Mouse (Mus musculus) MEL (cell line): ENCODE measurements around the gene Ldhc. TPM values are rescaled to one million over a fixed set of nuclear protein-coding genes. Genes with fewer than 3 reads are reported as not detected.

Experiments
- DNase-seq: peaks from one replicate; pipeline ENCODE4 v3.0.0; 2011; ENCODE audit warnings: low read depth, low spot score
- H3K27ac ChIP-seq: 2 replicates; pipeline ENCODE4 v1.5.1; 2012; ENCODE audit warnings: low read depth, mild to moderate bottlenecking, control low read depth, low read length, moderate library complexity; ENCODE audit not compliant: control insufficient read depth
- H3K27me3 ChIP-seq, 2 experiments: fragments of 150-350 bp in 1 of 2; sonication (generic) in 1 of 2; 2 replicates each; pipeline ENCODE4 v1.6.1; 2012; ENCODE audit warnings: low read length in 2 of 2, mild to moderate bottlenecking in 2 of 2, improper control_type of control experiment in 1 of 2, moderate library complexity in 1 of 2; ENCODE audit not compliant: insufficient read depth in 2 of 2, control insufficient read depth in 1 of 2
- H3K36me3 ChIP-seq, 2 experiments: 2 replicates each; pipeline ENCODE4 v1.6.1; 2012 to 2014; ENCODE audit warnings: low read length in 2 of 2, improper control_type of control experiment in 1 of 2, inconsistent platforms in 1 of 2, mild to moderate bottlenecking in 1 of 2; ENCODE audit not compliant: insufficient read depth in 2 of 2, control insufficient read depth in 1 of 2
- H3K4me1 ChIP-seq, 2 experiments: fragments of 150-350 bp in 1 of 2; sonication (generic) in 1 of 2; 2 replicates each; pipeline ENCODE4 v1.6.1; 2012; ENCODE audit warnings: low read length in 2 of 2, improper control_type of control experiment in 1 of 2, mild to moderate bottlenecking in 1 of 2; ENCODE audit not compliant: insufficient read depth in 2 of 2, control insufficient read depth in 1 of 2
- H3K4me3 ChIP-seq, 2 experiments: fragments of 150-350 bp in 1 of 2; sonication (generic) in 1 of 2; 2 replicates each; pipeline ENCODE4 v1.5.1; 2012; ENCODE audit warnings: low read depth in 2 of 2, low read length in 2 of 2, mild to moderate bottlenecking in 2 of 2, moderate library complexity in 2 of 2, control low read depth in 1 of 2, improper control_type of control experiment in 1 of 2; ENCODE audit not compliant: control insufficient read depth in 1 of 2, insufficient read depth in 1 of 2
- H3K79me2 ChIP-seq: 2 replicates; pipeline ENCODE4 v1.6.1; 2012; ENCODE audit warnings: mild to moderate bottlenecking, low read length, moderate library complexity; ENCODE audit not compliant: control insufficient read depth, poor library complexity, insufficient read depth
- H3K9ac ChIP-seq: 2 replicates; pipeline ENCODE4 v1.6.1; 2012; ENCODE audit warnings: low read depth, mild to moderate bottlenecking, control low read depth, low read length, moderate library complexity; ENCODE audit not compliant: control insufficient read depth, poor library complexity, severe bottlenecking
- H3K9me3 ChIP-seq: fragments of 150-350 bp; sonication (generic); replicated peaks from 2 replicates; pipeline ENCODE4 v1.6.1; 2012; ENCODE audit warnings: mild to moderate bottlenecking, low read length, improper control_type of control experiment, moderate library complexity; ENCODE audit not compliant: insufficient read depth
- CHD1 ChIP-seq: IDR thresholded peaks from 2 replicates; pipeline ENCODE4 v1.6.1; 2012; ENCODE audit warnings: low read depth, mild to moderate bottlenecking, inconsistent platforms, low read length, improper control_type of control experiment
- CTCF ChIP-seq, 3 experiments: IDR thresholded peaks in 2 of 3; conservative IDR thresholded peaks in 1 of 3; 2 replicates each; pipeline ENCODE4 v1.5.1; 2011 to 2012; ENCODE audit warnings: low read length in 3 of 3, low read depth in 2 of 3, mild to moderate bottlenecking in 2 of 3, improper control_type of control experiment in 1 of 3, inconsistent platforms in 1 of 3, mixed read lengths in 1 of 3, moderate library complexity in 1 of 3; ENCODE audit not compliant: control insufficient read depth in 1 of 3, insufficient read depth in 1 of 3, poor library complexity in 1 of 3, severe bottlenecking in 1 of 3
- GABPA ChIP-seq: IDR thresholded peaks from 2 replicates; pipeline ENCODE4 v1.6.1; 2012; ENCODE audit warnings: low read depth, mild to moderate bottlenecking, inconsistent platforms, low read length, improper control_type of control experiment, moderate library complexity
- JUND ChIP-seq: IDR thresholded peaks from 2 replicates; pipeline ENCODE4 v1.6.1; 2011; ENCODE audit warnings: low read depth, mild to moderate bottlenecking, improper control_type of control experiment, low read length
- KAT2A ChIP-seq: conservative IDR thresholded peaks from 2 replicates; pipeline ENCODE4 v1.6.1; 2012; ENCODE audit warnings: low read depth, low read length, improper control_type of control experiment, inconsistent platforms
- MAX ChIP-seq: IDR thresholded peaks from 2 replicates; pipeline ENCODE4 v1.6.1; 2011; ENCODE audit warnings: low read length, improper control_type of control experiment
- MEF2A ChIP-seq: IDR thresholded peaks from 2 replicates; pipeline ENCODE4 v1.6.1; 2014; ENCODE audit warnings: low read depth, mild to moderate bottlenecking, inconsistent platforms, low read length, improper control_type of control experiment; ENCODE audit not compliant: poor library complexity, insufficient replicate concordance, severe bottlenecking; ENCODE audit errors: extremely low read depth
- MXI1 ChIP-seq: IDR thresholded peaks from 2 replicates; pipeline ENCODE4 v1.6.1; 2011; ENCODE audit warnings: mild to moderate bottlenecking, low read depth, low read length, improper control_type of control experiment
- NELFE ChIP-seq: IDR thresholded peaks from 2 replicates; pipeline ENCODE4 v1.6.1; 2011; ENCODE audit warnings: low read depth, low read length, improper control_type of control experiment
- NRF1 ChIP-seq: IDR thresholded peaks from 2 replicates; pipeline ENCODE4 v1.6.1; 2014; ENCODE audit warnings: low read depth, mild to moderate bottlenecking, inconsistent platforms, low read length, improper control_type of control experiment, moderate library complexity; ENCODE audit not compliant: poor library complexity, insufficient read depth, severe bottlenecking
- POLR2AphosphoS2 ChIP-seq: IDR thresholded peaks from 2 replicates; pipeline ENCODE4 v1.6.1; 2011; ENCODE audit warnings: low read length, improper control_type of control experiment
- POLR2AphosphoS5 ChIP-seq: IDR thresholded peaks from 2 replicates; pipeline ENCODE4 v1.6.1; 2012; ENCODE audit warnings: low read depth, borderline replicate concordance, mild to moderate bottlenecking, inconsistent platforms, low read length, moderate library complexity, mixed read lengths
- SIN3A ChIP-seq: IDR thresholded peaks from 2 replicates; pipeline ENCODE4 v1.6.1; 2012; ENCODE audit warnings: low read length, improper control_type of control experiment, inconsistent platforms
- SMC3 ChIP-seq: IDR thresholded peaks from 2 replicates; pipeline ENCODE4 v1.6.1; 2011; ENCODE audit warnings: low read depth, low read length, improper control_type of control experiment
- TAL1 ChIP-seq: IDR thresholded peaks from 2 replicates; pipeline ENCODE4 v1.6.1; 2012; ENCODE audit warnings: mild to moderate bottlenecking, inconsistent platforms, low read length, moderate library complexity, mixed read lengths
- TBP ChIP-seq: IDR thresholded peaks from 2 replicates; pipeline ENCODE4 v1.8.0; 2011; ENCODE audit warnings: low read depth, low read length, improper control_type of control experiment
- TCF12 ChIP-seq: IDR thresholded peaks from 2 replicates; pipeline ENCODE4 v1.6.1; 2014; ENCODE audit warnings: low read depth, mild to moderate bottlenecking, inconsistent platforms, low read length, improper control_type of control experiment, moderate library complexity
- USF2 ChIP-seq, 2 experiments: IDR thresholded peaks; 2 replicates each; pipeline ENCODE4 v1.6.1; 2011 to 2012; ENCODE audit warnings: improper control_type of control experiment in 2 of 2, low read length in 2 of 2, borderline replicate concordance in 1 of 2, inconsistent platforms in 1 of 2, low read depth in 1 of 2, mild to moderate bottlenecking in 1 of 2; ENCODE audit not compliant: insufficient read depth in 1 of 2
- ZKSCAN1 ChIP-seq: IDR thresholded peaks from 2 replicates; pipeline ENCODE4 v1.6.1; 2012; ENCODE audit warnings: low read depth, mild to moderate bottlenecking, inconsistent platforms, low read length, improper control_type of control experiment, moderate library complexity
- ZMIZ1 ChIP-seq: IDR thresholded peaks from 2 replicates; pipeline ENCODE4 v1.6.1; 2012; ENCODE audit warnings: low read depth, mild to moderate bottlenecking, inconsistent platforms, low read length, improper control_type of control experiment, moderate library complexity
- ZNF384 ChIP-seq: IDR thresholded peaks from 2 replicates; pipeline ENCODE4 v1.6.1; 2012; ENCODE audit warnings: low read depth, mild to moderate bottlenecking, inconsistent platforms, low read length, improper control_type of control experiment
- polyA plus RNA-seq, 2 experiments: library from polyadenylated mRNA; stranded (reverse) in 1 of 2; unstranded in 1 of 2; fragments of >175 nt in 1 of 2; fragments of >200 nt in 1 of 2; gene quantifications; 2 replicates each; pipeline versions ENCODE4 v1.2.1 to v1.2.4; 2012; ENCODE audit warnings: low replicate concordance in 2 of 2, low read depth in 1 of 2; ENCODE audit not compliant: insufficient read length in 2 of 2, insufficient read depth in 1 of 2, missing spikeins in 1 of 2
- total RNA-seq: library from RNA; depleted of rRNA; stranded (reverse); fragments of 300-350 nt; gene quantifications from 2 replicates; pipeline ENCODE4 v1.2.3, GENCODE M21; 2012

Gene Ldhc
- total and polyA plus RNA-seq, 3 experiments: not detected

DNA sequence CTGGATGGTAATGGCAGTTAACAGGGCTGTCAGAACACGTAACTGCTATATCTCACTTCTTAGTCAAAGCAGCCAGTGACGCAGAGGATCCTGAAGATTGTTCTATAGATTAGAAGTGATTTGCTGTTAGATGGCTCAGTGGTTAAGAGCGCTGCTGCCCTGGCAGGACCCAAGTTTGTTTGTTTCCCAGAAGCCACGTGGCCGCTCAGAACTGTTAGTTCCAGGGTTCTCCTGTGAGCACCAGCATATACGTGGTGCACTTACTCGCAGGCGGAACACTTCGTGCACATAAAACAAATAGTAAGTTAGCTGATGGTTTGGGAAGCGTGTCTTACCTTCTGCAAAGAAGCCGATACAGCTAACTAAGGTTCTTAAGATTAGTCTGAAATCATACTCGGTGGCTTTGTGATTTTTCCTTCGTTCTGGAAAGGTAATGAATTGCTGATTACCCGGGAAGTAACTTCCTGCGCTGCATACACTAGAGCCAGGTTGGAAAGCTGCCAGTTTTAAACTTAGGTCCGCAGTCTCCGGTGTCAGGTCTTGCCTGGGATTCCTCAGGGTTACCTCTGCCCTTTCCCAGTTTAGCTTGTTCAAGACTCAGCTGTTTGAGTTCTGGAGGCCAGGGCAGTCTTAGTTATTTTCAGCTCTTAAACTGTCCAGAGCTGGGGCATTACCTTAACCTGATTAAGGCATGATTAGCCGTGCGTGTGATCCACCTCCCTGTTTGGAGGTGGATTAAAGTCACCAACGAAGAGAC, 33.8 kb upstream of the Ldhc start:
- Histone ChIP-seq H3K79me2 (no peaks in the 10 kb centered on the region), H3K4me3 (no peak overlapping the region), H3K27ac (no peak overlapping the region), H3K9me3 (no peaks in the 10 kb centered on the region), H3K27me3 (no peaks in the 10 kb centered on the region), H3K4me1 (peaks cover 8 to 21% of the 10 kb centered on the region in 2 experiments), H3K36me3 (peaks cover 8 to 10% of the 10 kb centered on the region in 2 experiments), H3K9ac (no peak overlapping the region)
- DNase-seq: no peak
- no peak for TF ChIP-seq MXI1
- TF ChIP-seq TCF12: no peak
- no peak for TF ChIP-seq TAL1
- no peak for TF ChIP-seq POLR2AphosphoS5
- TF ChIP-seq NRF1: no peak
- no peak for TF ChIP-seq CHD1
- TF ChIP-seq MEF2A: no peak
- no peak for TF ChIP-seq SIN3A
- TF ChIP-seq USF2 (IDR thresholded peaks at IDR 0.05; ENCODE audit: borderline replicate concordance in 1 of 2, insufficient read depth in 1 of 2, low read depth in 1 of 2, low read length in 2 of 2): no peak
- TF ChIP-seq JUND: no peak
- TF ChIP-seq MAX: no peak
- TF ChIP-seq POLR2AphosphoS2: no peak
- TF ChIP-seq KAT2A: no peak

DNA sequence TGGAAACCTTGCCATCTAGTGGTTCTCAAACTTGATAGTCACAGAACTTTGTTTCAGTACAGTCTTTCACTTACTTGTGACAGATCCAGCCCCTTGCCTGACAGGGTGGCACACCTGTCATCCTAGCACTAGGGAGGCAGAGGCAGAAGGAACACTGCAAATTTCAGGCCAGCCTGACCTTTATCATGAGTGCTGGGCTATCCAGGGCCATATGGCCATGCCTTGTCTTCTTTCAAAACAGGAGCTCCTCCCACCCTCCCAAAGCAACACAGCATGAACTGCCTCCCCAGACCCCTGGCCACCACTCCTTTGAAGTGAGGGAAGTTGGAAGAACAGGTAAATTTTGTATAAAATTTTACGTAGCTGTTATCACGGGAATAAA, 33.2 kb upstream of the Ldhc start:
- Histone ChIP-seq H3K36me3 (peaks cover 4 to 11% of the 10 kb centered on the region in 2 experiments), H3K27me3 (no peaks in the 10 kb centered on the region), H3K79me2 (no peaks in the 10 kb centered on the region), H3K4me1 (peaks cover 13 to 27% of the 10 kb centered on the region in 2 experiments), H3K27ac (no peak overlapping the region), H3K4me3 (no peak overlapping the region), H3K9me3 (no peaks in the 10 kb centered on the region), H3K9ac (no peak overlapping the region)
- no peak for DNase-seq
- TF ChIP-seq ZKSCAN1: no peak
- TF ChIP-seq CTCF (IDR thresholded peaks at IDR 0.05 in 2 of 3, conservative IDR thresholded peaks at IDR 0.05 in 1 of 3; ENCODE audit: control insufficient read depth in 1 of 3, insufficient read depth in 1 of 3, low read depth in 2 of 3, low read length in 3 of 3, poor library complexity in 1 of 3, severe bottlenecking in 1 of 3): no peak
- no peak for TF ChIP-seq USF2 (IDR thresholded peaks at IDR 0.05; ENCODE audit: borderline replicate concordance in 1 of 2, insufficient read depth in 1 of 2, low read depth in 1 of 2, low read length in 2 of 2)
- TF ChIP-seq ZNF384: no peak
- no peak for TF ChIP-seq MXI1
- TF ChIP-seq SMC3: no peak
- TF ChIP-seq NELFE: no peak
- no peak for TF ChIP-seq SIN3A
- TF ChIP-seq TBP: no peak
- no peak for TF ChIP-seq GABPA
- no peak for TF ChIP-seq ZMIZ1
- TF ChIP-seq TCF12: no peak
- TF ChIP-seq MEF2A: no peak
- TF ChIP-seq CHD1: no peak
- TF ChIP-seq, all 39 proteins: peak for 0
